Mouse (Mus musculus) heart, embryonic 10.5 days (tissue): ENCODE results near the gene Pls1. TPM values are rescaled to one million over a fixed set of nuclear protein-coding genes. Genes with fewer than 3 reads are reported as not detected.
A peak's percentile ranks its signal among the peaks of the same experiment; 100 is the strongest.

Experiments used
- DNase-seq: peaks from one replicate; pipeline ENCODE4 v3.0.0-alpha.2; 2017; ENCODE audit warnings: low spot score
- H3K27ac ChIP-seq: fragments of 300-500 bp; sonication (generic); 2 replicates; pipeline ENCODE4 v1.5.1; 2016; ENCODE audit warnings: mild to moderate bottlenecking
- H3K27me3 ChIP-seq: fragments of 300-500 bp; sonication (generic); 2 replicates; pipeline ENCODE4 v1.6.1; 2016; ENCODE audit warnings: mild to moderate bottlenecking; ENCODE audit not compliant: poor library complexity, insufficient read depth, severe bottlenecking
- H3K36me3 ChIP-seq: fragments of 300-500 bp; sonication (generic); 2 replicates; pipeline ENCODE4 v1.6.1; 2016; ENCODE audit warnings: mild to moderate bottlenecking, moderate library complexity
- H3K4me1 ChIP-seq: fragments of 300-500 bp; sonication (generic); 2 replicates; pipeline ENCODE4 v1.6.1; 2016; ENCODE audit warnings: mild to moderate bottlenecking
- H3K4me3 ChIP-seq: fragments of 300-500 bp; sonication (generic); 2 replicates; pipeline ENCODE4 v1.5.1; 2016; ENCODE audit warnings: mild to moderate bottlenecking, moderate library complexity
- H3K9me3 ChIP-seq: fragments of 300-500 bp; sonication (generic); 2 replicates; pipeline ENCODE4 v1.6.1; 2016; ENCODE audit warnings: mild to moderate bottlenecking, moderate library complexity
- WGBS: fragments of 180-500 bp; shearing (Covaris S2); methylation state at CpG from one replicate; pipeline ENCODE4 v1.1.7; 2016; 5-methylcytosine and 5-hydroxymethylcytosine counted together
- polyA plus RNA-seq: library from polyadenylated mRNA; unstranded; fragments of >200 nt; fragmentation: Nextera tagmentation; extraction: Ambion mirVana; gene quantifications from 2 replicates; pipeline ENCODE4 v1.2.1, GENCODE M21; 2016

The Pls1 gene
- polyA plus RNA-seq, 1 experiment from 2014 or later, result 4.5 TPM

GRCm38 (mm10) chr9:95795077-95795784 lies 49.9 kb downstream of the Pls1 start:
- Histone ChIP-seq H3K27ac (no peak overlapping the region), H3K36me3 (no peaks in the 10 kb centered on the region), H3K4me1 (no peaks in the 10 kb centered on the region), H3K9me3 (no peaks in the 10 kb centered on the region), H3K4me3 (no peak overlapping the region), H3K27me3 (no peaks in the 10 kb centered on the region)
- DNase-seq, result no peak
- 81% methylated on average over 2 of the region's 2 CpGs for WGBS

GRCm38 (mm10) chr9:95793986-95794744 lies 50.9 kb downstream of the Pls1 start:
- H3K27me3 ChIP-seq, result no peaks in the 10 kb centered on the region
- H3K9me3 ChIP-seq, result no peaks in the 10 kb centered on the region
- no peak overlapping the region for H3K4me3 ChIP-seq
- H3K4me1 ChIP-seq, result no peaks in the 10 kb centered on the region
- DNase-seq, result no peak
- H3K27ac ChIP-seq, result no peak overlapping the region
- WGBS, result 86% methylated on average over 15 of the region's 15 CpGs
- no peaks in the 10 kb centered on the region for H3K36me3 ChIP-seq

- 87% methylated on average over 16 of the region's 16 CpGs for WGBS
- no peak for DNase-seq
- no peaks in the 10 kb centered on the region for H3K27me3 ChIP-seq
- no peak overlapping the region for H3K27ac ChIP-seq
- no peaks in the 10 kb centered on the region for H3K9me3 ChIP-seq
- no peaks in the 10 kb centered on the region for H3K36me3 ChIP-seq
- H3K4me1 ChIP-seq, result no peaks in the 10 kb centered on the region
- H3K4me3 ChIP-seq, result no peak overlapping the region
Measured at GRCm38 (mm10) chr9:95784888-95785511, 60.1 kb downstream of the Pls1 start.

DNA sequence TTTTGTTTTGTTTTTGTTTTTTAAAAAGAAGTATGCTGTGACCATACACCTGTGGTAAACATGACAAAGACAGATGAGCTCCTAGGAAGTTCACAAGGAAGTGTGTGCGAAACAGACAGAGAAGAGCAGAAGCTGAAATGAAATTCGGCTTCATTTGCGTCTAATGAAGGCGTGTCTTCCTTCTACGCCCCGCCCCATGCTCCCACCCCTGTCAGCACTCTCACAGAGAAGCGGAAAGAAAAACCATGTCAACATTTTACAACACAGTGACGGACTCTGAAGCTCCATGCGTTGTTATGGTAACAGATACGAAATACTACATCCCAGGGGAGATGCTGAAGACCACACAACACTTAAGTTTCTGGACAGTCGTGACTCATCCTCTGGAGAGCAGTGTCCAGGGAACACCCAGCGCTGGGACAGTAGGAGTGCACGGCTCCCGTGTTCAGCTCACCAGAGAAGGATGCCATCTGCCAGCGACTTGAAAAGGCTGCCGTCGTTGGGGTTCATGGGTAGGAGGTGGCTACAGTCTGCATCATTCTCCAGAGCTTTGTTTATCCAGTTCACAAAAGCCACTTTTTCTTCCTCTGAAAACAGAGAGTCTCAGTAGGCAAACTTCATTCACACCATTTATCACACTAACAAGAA lies 61.3 kb downstream of the Pls1 start:
- Histone ChIP-seq H3K4me1 (no peaks in the 10 kb centered on the region), H3K36me3 (no peaks in the 10 kb centered on the region), H3K27ac (no peak overlapping the region), H3K4me3 (no peak overlapping the region), H3K27me3 (no peaks in the 10 kb centered on the region), H3K9me3 (no peaks in the 10 kb centered on the region)
- DNase-seq, result no peak
- WGBS, result 70% methylated on average over 17 of the region's 17 CpGs

DNA sequence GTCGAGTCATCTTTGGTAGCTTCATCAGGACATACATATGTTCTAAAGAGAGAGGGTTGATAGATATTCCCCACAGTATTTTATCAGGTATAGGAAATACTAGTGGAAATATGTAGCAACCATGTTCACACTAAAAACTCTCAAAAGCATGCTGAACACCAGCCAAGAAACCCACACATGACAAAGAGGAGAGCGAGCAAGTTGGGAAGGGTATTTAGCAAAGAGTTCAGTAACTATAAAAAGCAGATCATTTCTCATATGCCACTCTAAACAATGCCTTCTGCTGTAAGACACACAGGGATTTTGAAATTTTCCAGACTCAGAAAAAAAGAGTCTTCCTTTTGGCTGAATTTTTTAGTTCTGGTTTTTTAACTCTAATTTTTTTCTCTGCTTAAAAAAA lies 73.4 kb downstream of the Pls1 start:
- WGBS, result 81% methylated on average over 2 of the region's 2 CpGs
- no peak overlapping the region for H3K27ac ChIP-seq
- DNase-seq, result no peak
- H3K36me3 ChIP-seq, result no peaks in the 10 kb centered on the region
- no peaks in the 10 kb centered on the region for H3K9me3 ChIP-seq
- no peaks in the 10 kb centered on the region for H3K4me1 ChIP-seq
- H3K4me3 ChIP-seq, result no peak overlapping the region
- H3K27me3 ChIP-seq, result no peaks in the 10 kb centered on the region

DNA sequence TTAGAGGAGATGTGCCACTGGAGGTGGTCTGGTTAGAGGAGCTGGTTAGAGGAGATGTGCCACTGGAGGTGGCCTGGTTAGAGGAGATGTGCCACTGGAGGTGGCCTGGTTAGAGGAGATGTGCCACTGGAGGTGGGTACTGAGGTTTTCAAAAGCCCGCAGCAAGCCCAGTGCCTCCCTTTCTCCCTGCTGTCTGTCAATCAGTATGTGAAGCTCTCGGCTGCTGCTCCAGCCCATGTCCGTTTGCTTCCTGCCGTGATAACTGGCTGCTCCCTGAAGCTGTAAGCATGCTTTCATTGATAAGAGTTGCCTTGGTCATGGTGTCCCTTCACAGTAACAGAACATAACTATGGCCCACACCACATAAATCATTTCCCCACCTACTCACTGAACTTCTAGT lies 81.9 kb downstream of the Pls1 start:
- H3K9me3 ChIP-seq, result no peaks in the 10 kb centered on the region
- no peak overlapping the region for H3K27ac ChIP-seq
- DNase-seq, result no peak
- H3K4me3 ChIP-seq, result no peak overlapping the region
- WGBS, result 36% methylated on average over 4 of the region's 4 CpGs
- H3K27me3 ChIP-seq, result no peaks in the 10 kb centered on the region
- H3K36me3 ChIP-seq, result no peaks in the 10 kb centered on the region
- H3K4me1 ChIP-seq, result no peaks in the 10 kb centered on the region

GRCm38 (mm10) chr9:95762228-95762627 lies 82.9 kb downstream of the Pls1 start:
- H3K36me3 ChIP-seq, result no peaks in the 10 kb centered on the region
- WGBS, result 76% methylated on average over 3 of the region's 3 CpGs
- no peaks in the 10 kb centered on the region for H3K4me1 ChIP-seq
- H3K9me3 ChIP-seq, result no peaks in the 10 kb centered on the region
- no peak for DNase-seq
- H3K4me3 ChIP-seq, result no peak overlapping the region
- no peak overlapping the region for H3K27ac ChIP-seq
- H3K27me3 ChIP-seq, result no peaks in the 10 kb centered on the region

GRCm38 (mm10) chr9:95761381-95761780 lies 83.7 kb downstream of the Pls1 start:
- no peak overlapping the region for H3K27ac ChIP-seq
- no peaks in the 10 kb centered on the region for H3K4me1 ChIP-seq
- no peak for DNase-seq
- H3K36me3 ChIP-seq, result no peaks in the 10 kb centered on the region
- no peak overlapping the region for H3K4me3 ChIP-seq
- no peaks in the 10 kb centered on the region for H3K9me3 ChIP-seq
- no peaks in the 10 kb centered on the region for H3K27me3 ChIP-seq
- 83% methylated on average over 8 of the region's 8 CpGs for WGBS

DNA sequence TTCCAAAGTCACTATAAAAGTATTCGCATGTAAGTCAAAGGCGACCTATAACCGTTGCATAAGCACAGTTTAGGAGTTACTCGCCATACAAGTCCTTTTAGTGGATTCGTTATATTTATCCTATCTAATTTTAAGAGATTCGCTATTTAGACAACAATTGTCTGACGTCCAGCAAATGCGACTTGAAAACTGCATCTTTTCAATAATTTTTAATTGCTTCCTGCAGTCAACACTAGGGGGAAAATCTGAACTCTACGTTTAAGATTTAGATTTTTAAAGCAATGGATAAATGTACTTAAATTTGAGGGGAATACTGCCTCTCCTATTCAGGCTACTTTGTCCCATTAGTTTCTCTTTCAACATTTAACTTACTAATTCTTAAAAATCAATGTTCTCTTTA lies 94.4 kb downstream of the Pls1 start:
- WGBS, result 39% methylated on average over 9 of the region's 9 CpGs

GRCm38 (mm10) chr9:95750037-95750511 lies 95.0 kb downstream of the Pls1 start, which contains the start of gene Trpc1:
Gene Trpc1 (minus strand): TSS chr9:95750375.
- H3K4me1 ChIP-seq, result peaks cover 7% of the 10 kb centered on the region
- peak; percentile 93 for DNase-seq
- no peaks in the 10 kb centered on the region for H3K9me3 ChIP-seq
- H3K27ac ChIP-seq, result peak within 1 kb of the TSS; percentile 90
- no peaks in the 10 kb centered on the region for H3K36me3 ChIP-seq
- under 1% methylated on average over 55 of the region's 56 CpGs for WGBS
- peak within 1 kb of the TSS; percentile 76 for H3K4me3 ChIP-seq
- peaks cover 19% of the 10 kb centered on the region for H3K27me3 ChIP-seq

More for the DNA sequence above, 94.4 kb downstream of the Pls1 start:
- no peak for DNase-seq
- H3K4me3 ChIP-seq, result peak overlapping the region; percentile 76; the same call in 1 of the 2 replicates
- H3K4me1 ChIP-seq, result peaks cover 7% of the 10 kb centered on the region
- H3K27ac ChIP-seq, result no peak overlapping the region
- no peaks in the 10 kb centered on the region for H3K9me3 ChIP-seq
- H3K36me3 ChIP-seq, result no peaks in the 10 kb centered on the region
- peaks cover 19% of the 10 kb centered on the region for H3K27me3 ChIP-seq

DNA sequence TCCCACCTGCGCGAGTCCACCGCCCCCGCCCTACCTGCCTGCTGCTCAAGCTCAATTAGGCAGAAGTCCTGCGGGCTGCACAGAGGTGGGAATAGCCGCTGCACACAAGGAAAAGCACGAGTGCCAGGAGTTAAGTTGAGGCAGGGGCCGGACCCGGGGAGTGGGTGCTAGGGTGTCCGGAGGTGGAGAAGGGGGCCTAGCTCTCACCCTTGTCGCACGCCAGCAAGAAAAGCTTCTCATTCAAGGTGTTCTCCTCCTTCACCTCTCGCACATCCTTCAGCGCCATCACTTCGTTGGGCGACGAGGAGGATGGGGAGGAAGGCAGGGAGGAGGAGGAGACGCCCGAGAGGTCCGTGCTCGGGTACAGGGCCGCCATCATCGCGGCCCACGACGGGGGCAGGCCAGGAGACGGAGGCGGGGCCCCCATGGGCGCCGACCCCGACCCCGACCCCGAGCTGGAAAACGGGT lies 95.6 kb downstream of the Pls1 start:
- 1% methylated on average over 32 of the region's 34 CpGs for WGBS
- peak; percentile 74 for DNase-seq
- peak overlapping the region; percentile 76 for H3K4me3 ChIP-seq
- peak overlapping the region; percentile 90 for H3K27ac ChIP-seq
- H3K27me3 ChIP-seq, result peaks cover 19% of the 10 kb centered on the region
- peaks cover 7% of the 10 kb centered on the region for H3K4me1 ChIP-seq
- no peaks in the 10 kb centered on the region for H3K9me3 ChIP-seq
- no peaks in the 10 kb centered on the region for H3K36me3 ChIP-seq

- H3K4me3 ChIP-seq, result no peak overlapping the region
- no peaks in the 10 kb centered on the region for H3K36me3 ChIP-seq
- no peak overlapping the region for H3K27ac ChIP-seq
- H3K4me1 ChIP-seq, result peaks cover 7% of the 10 kb centered on the region
- no peak for DNase-seq
- H3K27me3 ChIP-seq, result peaks cover 19% of the 10 kb centered on the region
- H3K9me3 ChIP-seq, result no peaks in the 10 kb centered on the region
- WGBS, result 87% methylated on average over 5 of the region's 5 CpGs
Measured at GRCm38 (mm10) chr9:95747298-95747697, 97.8 kb downstream of the Pls1 start.
